Mouse (Mus musculus) thymus, postnatal 36 days (tissue): ENCODE data around the gene Usp10.

ENCODE experiments used
- DNase-seq, 2 experiments: peaks; one replicate each; pipeline ENCODE4 v3.0.0; 2022; ENCODE audit warnings: mixed read lengths in 2 of 2

Usp10 gene

DNA sequence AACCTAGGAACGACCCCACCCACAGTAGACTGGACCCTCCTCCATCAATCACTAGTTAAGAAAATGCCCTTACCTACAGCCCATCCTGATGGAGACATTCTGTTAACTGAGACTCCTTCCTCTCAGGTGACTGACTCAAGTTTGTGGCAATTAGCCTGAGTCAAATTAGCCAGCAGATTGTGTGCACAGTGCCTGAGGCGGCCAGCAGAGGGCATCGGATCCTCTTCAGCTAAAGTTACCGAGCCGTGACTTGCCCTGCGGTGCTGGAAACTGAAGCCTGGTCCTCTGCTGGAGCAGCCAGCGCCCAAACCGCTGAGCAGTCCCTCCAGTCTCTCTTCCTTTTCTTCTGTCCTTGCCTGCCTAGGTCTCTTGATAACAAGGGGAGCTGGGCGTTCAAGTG, 57.3 kb downstream of the Usp10 start:
- DNase-seq = no peak

DNA sequence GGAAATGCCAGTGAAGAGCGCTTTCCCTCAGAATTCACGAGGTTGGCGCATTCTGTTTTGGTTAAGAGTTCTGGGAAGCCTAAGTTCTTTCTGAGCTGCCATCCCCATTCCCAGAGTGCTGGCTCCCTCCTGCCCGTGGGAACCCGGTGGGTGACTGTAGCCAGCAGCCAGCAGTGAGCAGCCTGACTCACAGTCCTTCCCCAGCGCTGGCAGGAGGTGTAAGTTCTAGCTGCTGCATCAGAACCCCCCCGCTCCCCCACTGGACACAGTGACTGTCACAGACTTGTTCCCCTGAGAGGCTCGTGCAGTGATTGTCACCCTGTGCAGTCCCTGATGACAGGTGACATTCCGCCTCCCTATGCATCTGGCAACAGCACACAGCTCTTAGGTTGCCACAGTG, 60.0 kb downstream of the Usp10 start:
- DNase-seq = no peak

GRCm38 (mm10) chr8:119972558-119972957, 62.4 kb downstream of the Usp10 start:
- peak; percentile 13 to 47 for DNase-seq

DNA sequence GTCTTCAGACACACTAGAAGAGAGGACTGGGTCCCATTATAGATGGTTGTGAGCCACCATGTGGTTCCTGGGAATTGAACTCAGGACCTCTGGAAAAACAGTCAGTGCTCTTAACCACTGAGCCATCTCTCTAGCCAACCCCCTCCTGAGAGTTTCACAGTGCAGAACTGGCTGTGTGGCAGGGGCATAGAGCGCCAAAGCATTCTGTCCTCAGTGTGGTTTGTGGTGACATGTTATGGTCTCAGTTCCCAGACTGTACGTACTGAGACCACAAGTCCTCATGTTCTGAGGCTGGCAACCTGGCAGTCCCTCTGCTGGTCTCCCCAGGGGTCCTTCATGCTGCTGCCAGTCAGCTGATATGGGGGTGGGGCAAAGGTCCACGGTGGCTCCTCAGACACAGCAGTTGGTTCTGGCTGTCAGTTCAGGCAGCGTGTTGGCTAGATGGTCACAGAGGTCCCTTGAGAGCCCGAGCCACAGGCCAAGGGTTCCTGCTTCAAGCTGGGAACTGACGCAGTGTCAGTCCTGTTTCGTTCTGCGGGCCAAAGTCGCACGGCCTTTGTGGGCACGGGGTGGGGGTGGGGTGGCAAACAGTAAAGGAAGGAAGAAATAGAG, 68.7 kb downstream of the Usp10 start:
- no peak for DNase-seq

DNA sequence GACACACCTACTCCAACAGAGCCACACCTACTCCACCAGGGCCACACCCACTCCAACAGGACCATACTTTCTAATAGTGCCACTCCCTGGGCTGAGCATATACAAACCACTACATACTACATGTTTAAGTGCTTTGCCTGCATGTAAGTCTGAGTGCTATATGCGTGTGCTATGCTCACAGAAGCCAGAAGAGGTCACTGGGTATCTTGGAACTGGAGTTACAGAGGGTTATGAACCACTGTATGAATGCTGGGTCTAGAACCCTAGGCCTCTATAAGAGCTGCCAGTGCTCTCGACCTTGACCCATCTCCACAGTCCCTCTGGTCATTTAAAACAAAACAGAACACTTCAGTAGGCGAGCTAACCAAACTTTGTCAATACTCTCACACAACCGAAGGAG, 71.1 kb downstream of the Usp10 start:
- DNase-seq = no peak

- peak; percentile 26 to 30 for DNase-seq
Measured at GRCm38 (mm10) chr8:119984085-119984484, 73.9 kb downstream of the Usp10 start.

DNA sequence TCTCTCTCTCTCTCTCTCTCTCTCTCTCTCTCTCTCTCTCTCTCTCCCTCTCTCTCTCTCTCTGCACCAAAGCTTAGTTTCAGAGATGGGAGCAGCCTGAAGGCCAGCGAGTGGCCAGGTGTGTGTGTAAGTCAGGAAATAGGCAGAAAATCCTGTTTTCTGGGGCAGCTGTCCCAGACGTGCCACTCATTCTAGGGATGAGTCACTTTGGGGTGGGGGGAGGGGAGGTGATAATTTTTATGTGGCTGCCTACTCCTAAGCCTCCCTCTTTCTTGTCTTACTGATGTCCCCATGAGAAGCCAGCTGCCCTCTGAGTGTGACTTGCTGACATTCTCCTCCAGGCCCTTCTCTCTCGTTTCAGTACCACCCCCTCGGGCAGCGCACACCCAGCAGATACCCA, 76.0 kb downstream of the Usp10 start:
- DNase-seq = no peak

- DNase-seq = no peak
Measured at GRCm38 (mm10) chr8:119988087-119988486, 77.9 kb downstream of the Usp10 start.

DNA sequence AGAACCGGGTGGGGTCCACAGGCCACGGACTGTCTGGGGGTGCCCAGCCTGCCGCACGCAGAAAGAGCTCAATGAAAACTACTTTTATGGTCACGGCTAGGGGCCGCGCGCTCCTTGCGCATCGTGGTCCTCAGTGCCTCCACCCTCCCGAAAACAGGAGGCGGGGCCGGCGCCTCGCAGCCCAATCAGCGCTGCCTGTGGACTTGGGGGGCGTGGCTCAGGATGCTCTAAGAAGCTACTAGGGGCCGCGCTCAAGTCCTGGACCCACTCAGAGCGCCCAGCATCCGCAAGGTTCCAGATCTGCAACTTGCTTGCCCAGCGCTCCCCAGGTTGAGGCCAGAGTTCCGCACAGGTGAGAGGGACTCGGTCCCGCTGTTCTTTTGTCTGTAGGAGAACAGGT, 82.1 kb downstream of the Usp10 start, which contains the start of gene Crispld2:
Gene Crispld2, plus strand, starts transcription at position 190 of the 400 bp plus-strand sequence.
- DNase-seq = peak; percentile 88 to 92

DNA sequence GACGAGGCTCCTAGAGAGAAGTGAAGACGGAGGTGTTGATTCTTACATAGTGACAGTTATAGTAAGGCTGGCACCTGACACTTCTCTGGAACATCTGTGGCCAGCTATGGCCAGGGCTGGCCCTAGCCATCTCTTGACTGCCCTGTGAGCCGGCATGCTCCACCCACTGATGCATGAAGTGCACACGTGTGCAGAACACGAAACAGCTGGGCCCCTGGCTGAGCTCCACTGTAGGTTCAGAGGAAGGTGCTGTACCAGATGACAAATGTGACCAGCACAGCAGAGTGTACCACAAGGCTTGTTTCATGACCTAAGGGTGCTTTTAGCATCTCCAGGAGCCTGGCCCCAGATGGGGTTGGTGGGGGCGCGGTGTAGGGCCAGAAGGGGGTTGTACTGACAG, 84.0 kb downstream of the Usp10 start:
- no peak for DNase-seq

GRCm38 (mm10) chr8:119994556-119994955, 84.4 kb downstream of the Usp10 start:
- DNase-seq = no peak

- no peak for DNase-seq
Measured at GRCm38 (mm10) chr8:119997266-119997665, 87.1 kb downstream of the Usp10 start.

DNA sequence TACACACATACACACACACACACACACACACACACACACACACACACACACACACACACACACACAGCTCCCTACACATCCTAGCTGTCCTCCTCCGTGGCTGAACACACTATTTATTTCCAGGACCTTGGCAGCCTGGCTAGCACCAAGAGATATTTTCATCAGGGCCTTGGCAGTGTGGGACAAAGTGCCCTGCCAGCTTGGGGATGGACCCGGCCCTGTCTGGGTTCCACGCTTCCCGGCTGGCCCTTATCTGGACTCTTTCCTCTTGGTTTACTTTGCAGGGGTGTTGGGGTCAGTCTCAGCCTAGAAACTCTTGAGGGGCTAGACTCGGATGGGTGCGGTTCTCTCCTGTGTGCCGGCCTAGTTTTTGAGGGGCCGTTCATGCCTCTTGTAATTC, 90.3 kb downstream of the Usp10 start:
- DNase-seq = no peak

DNA sequence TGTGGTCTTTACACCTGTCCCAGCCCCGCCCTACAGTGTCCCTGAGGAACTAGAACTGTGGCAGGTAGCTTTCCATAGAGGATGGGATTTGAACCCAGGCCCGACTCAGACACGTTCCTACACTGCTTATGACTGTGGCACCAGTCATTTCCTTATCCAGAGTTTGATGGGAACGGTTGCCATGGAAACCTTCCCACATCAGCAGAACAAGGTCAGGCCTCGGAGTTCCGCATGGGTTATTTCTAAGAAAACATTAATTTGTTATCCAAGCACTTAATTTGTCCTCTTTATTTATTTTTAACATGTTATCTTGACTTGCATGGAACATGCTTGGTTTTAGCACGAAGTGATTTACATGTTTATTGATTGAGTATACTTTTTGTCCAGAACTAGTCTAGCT, 91.6 kb downstream of the Usp10 start:
- DNase-seq = no peak

GRCm38 (mm10) chr8:120002348-120002747, 92.2 kb downstream of the Usp10 start:
- DNase-seq = no peak

DNA sequence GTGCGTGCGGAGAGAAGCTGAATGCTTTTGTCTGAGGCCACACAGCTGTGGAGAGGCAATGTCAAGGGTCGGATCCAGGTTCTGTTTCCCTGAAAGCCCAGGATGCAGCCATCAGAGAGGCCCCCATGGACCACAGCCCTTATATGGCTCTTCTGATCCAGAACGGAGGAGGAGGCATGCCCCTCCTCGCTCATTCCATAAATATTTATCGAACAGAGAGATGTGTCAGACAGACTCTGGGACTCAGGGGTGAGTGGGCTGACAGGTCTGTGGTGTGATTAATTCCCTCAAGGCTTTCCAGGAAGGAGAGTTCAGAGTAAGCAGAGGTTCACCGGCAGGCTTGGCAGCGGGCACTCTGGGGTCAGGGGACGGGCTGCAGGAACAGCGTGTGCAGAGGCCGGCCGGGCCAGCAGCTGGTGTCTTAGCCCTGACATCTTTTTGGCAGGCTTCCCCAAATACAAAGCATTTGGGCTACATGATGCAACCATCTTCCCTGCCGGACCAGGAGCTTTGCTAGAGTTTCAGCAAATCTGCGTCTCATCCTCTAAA, 94.1 kb downstream of the Usp10 start:
- DNase-seq = no peak

GRCm38 (mm10) chr8:120004705-120005381, 94.7 kb downstream of the Usp10 start:
- DNase-seq = no peak

- no peak for DNase-seq
Measured at GRCm38 (mm10) chr8:120006645-120007160, 96.5 kb downstream of the Usp10 start.
